Comparison of ENCODE assay signal across 8 mouse cellular contexts in the genomic region with DNA sequence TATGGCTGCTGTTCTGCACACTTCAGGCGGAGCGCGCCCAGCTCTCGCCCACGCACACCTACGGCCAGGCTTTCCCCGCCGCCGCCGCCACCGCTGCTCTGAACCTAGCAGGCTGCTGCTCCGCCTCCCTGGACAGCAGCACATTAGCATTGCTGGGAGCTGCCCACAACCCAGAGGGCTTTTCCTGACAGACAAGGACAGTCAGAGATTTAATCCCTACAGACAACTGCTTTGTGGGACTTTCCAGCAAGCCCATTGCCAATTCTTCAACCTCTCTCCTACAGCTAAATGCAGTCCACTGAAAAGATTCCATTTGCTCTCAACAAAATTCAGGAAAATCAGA.
DNase-seq lines count a peak whose midpoint lies in the region; ATAC-seq lines count a peak whose summit lies in the region.

No protein-coding gene starts in this region.

- peak; percentile 42 for DNase-seq in gastrocnemius, adult 18-20 months (ENCODE audit: low spot score)
- no peak for DNase-seq in gastrocnemius, adult 8-10 months (ENCODE audit: low spot score in 2 of 2)
- DNase-seq in c-Kit-positive CD71-negative TER-119-negative erythroid progenitor cells, embryonic 14.5 days (ENCODE audit: low read depth), result peak; percentile 22
- DNase-seq in layer of hippocampus, postnatal 10 days (ENCODE audit: low spot score in 2 of 2), result peak; percentile 47 to 62
- DNase-seq in lung, postnatal 4 days, result peak; percentile 51 to 65
- DNase-seq in retina, postnatal 7 days (ENCODE audit: low read depth, low spot score), result peak; percentile 30

- H3K4me2 ChIP-seq in forebrain, embryonic 13.5 days, result peak overlapping the region; percentile 60
- H3K4me2 ChIP-seq in hindbrain, embryonic 12.5 days (replicated peaks), result peak overlapping the region; percentile 51

- under 1% methylated on average over 12 of the region's 12 CpGs for WGBS in forebrain, embryonic 13.5 days
- WGBS in hindbrain, embryonic 12.5 days, result 0% methylated on average over 12 of the region's 12 CpGs

- H3K36me3 ChIP-seq in forebrain, embryonic 13.5 days (ENCODE audit: poor library complexity, severe bottlenecking), result no peaks in the 10 kb centered on the region
- no peaks in the 10 kb centered on the region for H3K36me3 ChIP-seq in hindbrain, embryonic 12.5 days

- H3K27me3 ChIP-seq in forebrain, embryonic 13.5 days, result peaks cover 4% of the 10 kb centered on the region; the same call in 1 of the 2 replicates
- no peaks in the 10 kb centered on the region; the same call in 1 of the 2 replicates for H3K27me3 ChIP-seq in hindbrain, embryonic 12.5 days

- H3K27ac ChIP-seq in forebrain, embryonic 13.5 days, result peak overlapping the region; percentile 46
- H3K27ac ChIP-seq in hindbrain, embryonic 12.5 days, result 0 out of 2 replicates have a peak overlapping the region, but pooled peaks have one; percentile 23

- H3K9ac ChIP-seq in forebrain, embryonic 13.5 days, result peak overlapping the region; percentile 50
- peak overlapping the region; percentile 46; the same call in 1 of the 2 replicates for H3K9ac ChIP-seq in hindbrain, embryonic 12.5 days

- peak overlapping the region; percentile 34 for H3K4me3 ChIP-seq in forebrain, embryonic 13.5 days
- peak overlapping the region; percentile 24 for H3K4me3 ChIP-seq in hindbrain, embryonic 12.5 days

- ATAC-seq in forebrain, embryonic 13.5 days, result 0 out of 2 replicates have a peak, but pooled peaks have one; percentile 34
- ATAC-seq in hindbrain, embryonic 12.5 days (ENCODE audit: low FRiP score), result peak; percentile 52; the same call in 1 of the 2 replicates

- no peaks in the 10 kb centered on the region for H3K9me3 ChIP-seq in forebrain, embryonic 13.5 days (replicated peaks)
- no peaks in the 10 kb centered on the region for H3K9me3 ChIP-seq in hindbrain, embryonic 12.5 days (replicated peaks)

- peaks cover 27% of the 10 kb centered on the region for H3K4me1 ChIP-seq in forebrain, embryonic 13.5 days
- H3K4me1 ChIP-seq in hindbrain, embryonic 12.5 days, result peaks cover 20% of the 10 kb centered on the region

Comparison
In these comparisons a context has a peak if more than half of its experiments do, and no peak if none do; other contexts are left out.
1. DNase-seq: peak in gastrocnemius, adult 18-20 months (single experiment), c-Kit-positive CD71-negative TER-119-negative erythroid progenitor cells, embryonic 14.5 days (single experiment), layer of hippocampus, postnatal 10 days (2 of 2), lung, postnatal 4 days (2 of 2) and retina, postnatal 7 days (single experiment); none in gastrocnemius, adult 8-10 months (0 of 2).